Mouse (Mus musculus) CH12.LX (cell line): ENCODE measurements around the gene C1qtnf5. TPM values are rescaled to one million over a fixed set of nuclear protein-coding genes. Genes with fewer than 3 reads are reported as not detected.

ENCODE experiments used
- DNase-seq: peaks from one replicate; pipeline ENCODE4 v3.0.0-alpha.2; 2013; ENCODE audit errors: extremely low read depth
- H3K27ac ChIP-seq: 2 replicates; pipeline ENCODE4 v1.5.1; 2012; ENCODE audit warnings: low read depth, mild to moderate bottlenecking, control low read depth, moderate library complexity; ENCODE audit not compliant: insufficient read depth
- H3K27me3 ChIP-seq: replicated peaks from 2 replicates; pipeline ENCODE3; 2012; ENCODE audit warnings: inconsistent platforms
- H3K36me3 ChIP-seq, 2 experiments: replicated peaks in 1 of 2; 2 replicates each; pipeline versions ENCODE3 to v1.6.1; 2012; ENCODE audit warnings: inconsistent platforms in 1 of 2, low read length in 1 of 2, mild to moderate bottlenecking in 1 of 2, mixed read lengths in 1 of 2, moderate library complexity in 1 of 2; ENCODE audit not compliant: control insufficient read depth in 1 of 2, insufficient read depth in 1 of 2
- H3K4me1 ChIP-seq, 2 experiments: 2 replicates each; pipeline ENCODE4 v1.6.1; 2012; ENCODE audit warnings: inconsistent platforms in 1 of 2, moderate library complexity in 1 of 2; ENCODE audit not compliant: insufficient read depth in 2 of 2, control insufficient read depth in 1 of 2
- H3K4me2 ChIP-seq: 2 replicates; pipeline ENCODE4 v1.6.1; 2012; ENCODE audit warnings: low read depth, mild to moderate bottlenecking, control low read depth; ENCODE audit not compliant: poor library complexity, insufficient read depth, severe bottlenecking
- H3K4me3 ChIP-seq, 3 experiments: fragments of 150-350 bp in 1 of 3; sonication (generic) in 1 of 3; replicated peaks in 1 of 3; 2 replicates each; pipeline versions ENCODE3 to v1.5.1; 2011 to 2012; ENCODE audit warnings: low read depth in 2 of 3, low read length in 2 of 3, mild to moderate bottlenecking in 2 of 3, moderate library complexity in 2 of 3, control low read depth in 1 of 3, improper control_type of control experiment in 1 of 3, inconsistent platforms in 1 of 3, mixed read lengths in 1 of 3; ENCODE audit not compliant: poor library complexity in 1 of 3
- H3K79me2 ChIP-seq: replicated peaks from 2 replicates; pipeline ENCODE4 v1.6.1; 2012; ENCODE audit warnings: mild to moderate bottlenecking, moderate library complexity; ENCODE audit not compliant: control insufficient read depth, poor library complexity, insufficient read depth, severe bottlenecking; ENCODE audit errors: extremely low read depth
- H3K9ac ChIP-seq: 2 replicates; pipeline ENCODE4 v1.6.1; 2012; ENCODE audit warnings: low read depth, mild to moderate bottlenecking, control low read depth, moderate library complexity; ENCODE audit not compliant: insufficient read depth
- H3K9me3 ChIP-seq: replicated peaks from 2 replicates; pipeline ENCODE3; 2012; ENCODE audit warnings: low read length, inconsistent platforms, mixed read lengths
- CHD1 ChIP-seq: IDR thresholded peaks from 2 replicates; pipeline ENCODE4 v1.6.1; 2012; ENCODE audit warnings: low read depth, low read length, improper control_type of control experiment, inconsistent platforms
- CHD2 ChIP-seq: IDR thresholded peaks from 2 replicates; pipeline ENCODE4 v1.6.1; 2011; ENCODE audit warnings: low read length, improper control_type of control experiment
- CTCF ChIP-seq, 2 experiments: IDR thresholded peaks in 1 of 2; conservative IDR thresholded peaks in 1 of 2; 2 replicates each; pipeline ENCODE4 v1.5.1; 2011 to 2012; ENCODE audit warnings: low read depth in 2 of 2, low read length in 2 of 2, improper control_type of control experiment in 1 of 2, inconsistent platforms in 1 of 2, mild to moderate bottlenecking in 1 of 2, moderate library complexity in 1 of 2
- E2F4 ChIP-seq: IDR thresholded peaks from 2 replicates; pipeline ENCODE4 v1.6.1; 2011; ENCODE audit warnings: low read depth, low read length, improper control_type of control experiment; ENCODE audit not compliant: insufficient replicate concordance
- ELF1 ChIP-seq: IDR thresholded peaks from 2 replicates; pipeline ENCODE4 v1.6.1; 2014; ENCODE audit warnings: low read depth, mild to moderate bottlenecking, inconsistent platforms, low read length, improper control_type of control experiment
- GABPA ChIP-seq: IDR thresholded peaks from 2 replicates; pipeline ENCODE4 v1.6.1; 2012; ENCODE audit warnings: low read depth, low read length, improper control_type of control experiment, inconsistent platforms; ENCODE audit not compliant: insufficient replicate concordance
- HCFC1 ChIP-seq: IDR thresholded peaks from 2 replicates; pipeline ENCODE4 v1.6.1; 2012; ENCODE audit warnings: low read depth, mild to moderate bottlenecking, inconsistent platforms, low read length, improper control_type of control experiment
- IRF4 ChIP-seq: IDR thresholded peaks from 2 replicates; pipeline ENCODE4 v1.6.1; 2014; ENCODE audit warnings: low read depth, mild to moderate bottlenecking, inconsistent platforms, low read length, improper control_type of control experiment
- JUN ChIP-seq: IDR thresholded peaks from 2 replicates; pipeline ENCODE4 v1.6.1; 2011; ENCODE audit warnings: low read depth, mild to moderate bottlenecking, low read length, improper control_type of control experiment, moderate library complexity; ENCODE audit not compliant: insufficient read depth
- MAX ChIP-seq: IDR thresholded peaks from 2 replicates; pipeline ENCODE4 v1.6.1; 2011; ENCODE audit warnings: low read length, improper control_type of control experiment
- MAZ ChIP-seq: IDR thresholded peaks from 2 replicates; pipeline ENCODE4 v1.6.1; 2012; ENCODE audit warnings: low read depth, mild to moderate bottlenecking, inconsistent platforms, low read length, improper control_type of control experiment, moderate library complexity
- MEF2A ChIP-seq: IDR thresholded peaks from 2 replicates; pipeline ENCODE4 v1.6.1; 2014; ENCODE audit warnings: low read depth, mild to moderate bottlenecking, inconsistent platforms, low read length, improper control_type of control experiment, borderline replicate concordance
- POLR2A ChIP-seq: IDR thresholded peaks from 2 replicates; pipeline ENCODE4 v1.6.1; 2011; ENCODE audit warnings: low read depth, mild to moderate bottlenecking, improper control_type of control experiment, low read length
- RAD21 ChIP-seq: IDR thresholded peaks from 2 replicates; pipeline ENCODE4 v1.6.1; 2011; ENCODE audit warnings: low read depth, mild to moderate bottlenecking, low read length, improper control_type of control experiment, moderate library complexity
- RCOR1 ChIP-seq: conservative IDR thresholded peaks from 2 replicates; pipeline ENCODE4 v1.6.1; 2012; ENCODE audit warnings: low read depth, mild to moderate bottlenecking, inconsistent platforms, low read length, improper control_type of control experiment
- SMC3 ChIP-seq: IDR thresholded peaks from 2 replicates; pipeline ENCODE4 v1.6.1; 2011; ENCODE audit warnings: low read depth, low read length, improper control_type of control experiment
- TCF12 ChIP-seq: IDR thresholded peaks from 2 replicates; pipeline ENCODE4 v1.6.1; 2014; ENCODE audit warnings: low read depth, mild to moderate bottlenecking, inconsistent platforms, low read length, improper control_type of control experiment
- USF2 ChIP-seq: conservative IDR thresholded peaks from 2 replicates; pipeline ENCODE4 v1.6.1; 2011; ENCODE audit warnings: low read depth, low read length, improper control_type of control experiment
- ZC3H11A ChIP-seq: IDR thresholded peaks from 2 replicates; pipeline ENCODE4 v1.6.1; 2012; ENCODE audit warnings: low read depth, mild to moderate bottlenecking, inconsistent platforms, low read length, improper control_type of control experiment
- ZKSCAN1 ChIP-seq: IDR thresholded peaks from 2 replicates; pipeline ENCODE4 v1.6.1; 2012; ENCODE audit warnings: low read depth, inconsistent platforms, low read length, improper control_type of control experiment, borderline replicate concordance
- ZNF384 ChIP-seq: IDR thresholded peaks from 2 replicates; pipeline ENCODE4 v1.6.1; 2012; ENCODE audit warnings: low read depth, low read length, improper control_type of control experiment, inconsistent platforms
- dilution Hi-C: fragments of 300-500 bp; cut with MboI; formaldehyde crosslinking; loops from 2 replicates; pipeline ENCODE4 v1.14.3; 2020; ENCODE audit warnings: low sequenced_read_pairs; ENCODE audit not compliant: extremely low pct_unique_long_range_greater_than_20kb, extremely low pct_ligation_motif_present
- in situ Hi-C: fragments of 300-500 bp; cut with MboI; formaldehyde crosslinking; loops from 3 replicates; pipeline ENCODE4 v1.14.3; 2019; ENCODE audit warnings: low sequenced_read_pairs, low pct_ligation_motif_present, low pct_unique_long_range_greater_than_20kb, mixed read lengths
- polyA plus RNA-seq: library from polyadenylated mRNA; unstranded; fragments of >175 nt; gene quantifications from 2 replicates; pipeline ENCODE4 v1.2.1, GENCODE M21; 2012; ENCODE audit warnings: low read depth; ENCODE audit not compliant: insufficient read length
- total RNA-seq, 2 experiments: library from RNA; depleted of rRNA; stranded (reverse); fragments of 300-350 nt in 1 of 2; fragments of >200 nt in 1 of 2; gene quantifications; 2 replicates each; pipeline ENCODE4 v1.2.3; 2012 to 2014

C1qtnf5 gene
- total and polyA plus RNA-seq, 3 experiments, result not detected

- Histone ChIP-seq H3K4me3 (no peak overlapping the region), H3K9ac (no peak overlapping the region), H3K27ac (no peak overlapping the region), H3K27me3 (no peaks in the 10 kb centered on the region), H3K36me3 (peaks cover 36 to 86% of the 10 kb centered on the region in 2 experiments), H3K4me2 (no peak overlapping the region), H3K4me1 (peaks cover 8 to 52% of the 10 kb centered on the region in 2 experiments), H3K9me3 (no peaks in the 10 kb centered on the region), H3K79me2 (peaks cover 36% of the 10 kb centered on the region)
- TF ChIP-seq GABPA (no peak), ZKSCAN1 (no peak), MAX (no peak), E2F4 (no peak), ELF1 (no peak), CHD2 (no peak), RAD21 (no peak), ZNF384 (no peak), SMC3 (no peak), POLR2A (no peak), CTCF (conservative IDR thresholded peaks at IDR 0.05 in 1 of 2, IDR thresholded peaks at IDR 0.05 in 1 of 2; ENCODE audit: low read depth in 2 of 2, low read length in 2 of 2) (no peak), MAZ (no peak), USF2 (no peak), CHD1 (no peak), IRF4 (no peak), RCOR1 (no peak), MEF2A (no peak), ZC3H11A (no peak), JUN (no peak)
- in situ Hi-C loops, result no loop called here
- dilution Hi-C loops, result no loop called here
- no peak for DNase-seq
Measured at GRCm38 (mm10) chr9:44106596-44106995, 449 bp upstream of the C1qtnf5 start.

- Histone ChIP-seq H3K4me2 (no peak overlapping the region), H3K9ac (no peak overlapping the region), H3K4me3 (no peak overlapping the region), H3K27me3 (no peaks in the 10 kb centered on the region), H3K79me2 (peaks cover 41% of the 10 kb centered on the region), H3K4me1 (peaks cover 8 to 52% of the 10 kb centered on the region in 2 experiments), H3K27ac (no peak overlapping the region), H3K9me3 (no peaks in the 10 kb centered on the region), H3K36me3 (peaks cover 36 to 76% of the 10 kb centered on the region in 2 experiments)
- TF ChIP-seq HCFC1 (no peak), CTCF (conservative IDR thresholded peaks at IDR 0.05 in 1 of 2, IDR thresholded peaks at IDR 0.05 in 1 of 2; ENCODE audit: low read depth in 2 of 2, low read length in 2 of 2) (peak; percentile 7 to 30; a peak in 2 of 4 replicates), TCF12 (no peak)
- DNase-seq, result no peak
- dilution Hi-C loops, result no loop called here
- in situ Hi-C loops, result no loop called here
Measured at GRCm38 (mm10) chr9:44107557-44108179, 623 bp downstream of the C1qtnf5 start.
